Mouse (Mus musculus) stomach, embryonic 15.5 days (tissue): ENCODE data around the gene Rasd1. TPM values are rescaled to one million over a fixed set of nuclear protein-coding genes. Genes with fewer than 3 reads are reported as not detected.
A peak's percentile ranks its signal among the peaks of the same experiment; 100 is the strongest.

ENCODE experiments used
- ATAC-seq: fragments of 200-750 bp; cut with Nextera tagmentation; 2 replicates; pipeline ENCODE4 v1.8.0; 2017; ENCODE audit warnings: low read depth, moderate number of reproducible peaks, moderate TSS enrichment; ENCODE audit not compliant: insufficient read depth, low FRiP score
- H3K27ac ChIP-seq: fragments of 300-500 bp; sonication (generic); 2 replicates; pipeline ENCODE4 v1.5.1; 2015; ENCODE audit warnings: mild to moderate bottlenecking, inconsistent platforms
- H3K27me3 ChIP-seq: fragments of 300-500 bp; sonication (generic); replicated peaks from 2 replicates; pipeline ENCODE4 v1.6.1; 2015; ENCODE audit warnings: inconsistent platforms
- H3K36me3 ChIP-seq: fragments of 300-500 bp; sonication (generic); 2 replicates; pipeline ENCODE4 v1.6.1; 2015; ENCODE audit warnings: inconsistent platforms
- H3K4me1 ChIP-seq: fragments of 300-500 bp; sonication (generic); 2 replicates; pipeline ENCODE4 v1.6.1; 2015; ENCODE audit warnings: inconsistent platforms
- H3K4me2 ChIP-seq: fragments of 300-500 bp; sonication (generic); 2 replicates; pipeline ENCODE4 v1.6.1; 2015; ENCODE audit warnings: mild to moderate bottlenecking, inconsistent platforms
- H3K4me3 ChIP-seq: fragments of 300-500 bp; sonication (generic); replicated peaks from 2 replicates; pipeline ENCODE4 v1.5.1; 2015; ENCODE audit warnings: inconsistent platforms
- H3K9ac ChIP-seq: fragments of 300-500 bp; sonication (generic); 2 replicates; pipeline ENCODE4 v1.6.1; 2015; ENCODE audit warnings: inconsistent platforms
- H3K9me3 ChIP-seq: fragments of 300-500 bp; sonication (generic); 2 replicates; pipeline ENCODE4 v1.6.1; 2016; ENCODE audit warnings: inconsistent platforms
- WGBS: fragments of 180-500 bp; shearing (Covaris S2); methylation state at CpG from one replicate; pipeline ENCODE4 v1.1.7; 2015; 5-methylcytosine and 5-hydroxymethylcytosine counted together
- polyA plus RNA-seq: library from polyadenylated mRNA; unstranded; fragments of >200 nt; fragmentation: Nextera tagmentation; extraction: Ambion mirVana; gene quantifications from 2 replicates; pipeline ENCODE4 v1.2.1, GENCODE M21; 2015

Rasd1 gene
- polyA plus RNA-seq = 2.8 and 3.2 TPM in 2 replicates

DNA sequence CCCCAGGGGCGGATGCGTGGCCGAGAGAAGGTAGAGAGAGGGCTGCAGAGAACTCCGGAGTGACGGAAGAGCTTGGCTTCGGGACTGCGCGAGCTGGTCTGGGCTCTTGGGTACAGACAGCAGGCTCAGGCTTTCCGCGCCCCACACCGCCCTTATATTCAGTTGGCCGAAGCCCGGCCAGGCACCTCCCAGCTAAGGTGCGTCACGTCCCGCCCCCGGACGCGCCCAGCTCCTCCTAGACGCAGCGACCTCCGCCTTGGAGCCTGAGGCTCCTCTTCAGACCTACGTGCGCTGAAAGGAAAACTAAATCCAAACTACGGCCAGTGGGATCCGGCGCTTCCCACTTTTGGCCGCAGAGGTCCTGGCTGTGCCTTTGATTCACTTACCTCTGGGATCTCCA lies at the start of gene Rasd1:
Gene Rasd1 (minus strand): TSS at position 127 of the 400 bp plus-strand sequence.
- H3K4me1 ChIP-seq = peaks cover 19% of the 10 kb centered on the region
- H3K9ac ChIP-seq = peak within 1 kb of the TSS; percentile 49
- H3K4me3 ChIP-seq = peak within 1 kb of the TSS; percentile 51
- no peaks in the 10 kb centered on the region for H3K9me3 ChIP-seq
- peaks cover 13% of the 10 kb centered on the region for H3K27me3 ChIP-seq
- peak within 1 kb of the TSS; percentile 98 for H3K4me2 ChIP-seq
- ATAC-seq = peak; percentile 91
- peak within 1 kb of the TSS; percentile 78; the same call in 1 of the 2 replicates for H3K27ac ChIP-seq
- under 1% methylated on average over 28 of the region's 28 CpGs for WGBS
- peaks cover 14% of the 10 kb centered on the region for H3K36me3 ChIP-seq

DNA sequence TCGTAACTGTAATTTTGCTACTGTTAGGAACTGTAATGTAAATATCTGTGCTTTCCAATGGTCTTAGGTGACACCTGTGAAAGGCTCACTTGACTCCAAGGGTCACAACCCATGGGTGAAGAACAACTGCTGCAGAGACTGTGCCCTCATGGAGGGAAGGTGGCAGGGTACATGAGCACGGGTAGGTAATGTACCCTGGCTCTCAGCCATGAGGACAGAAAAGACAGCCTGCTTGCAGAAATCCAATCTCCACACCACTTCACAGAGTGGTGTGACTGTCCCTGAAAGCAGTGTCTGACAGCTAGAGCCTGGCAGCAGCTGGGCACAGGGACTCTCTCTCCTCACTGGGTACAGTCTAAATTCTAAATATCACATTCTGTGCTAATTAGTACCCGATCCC lies 46.8 kb upstream of the Rasd1 start:
- no peaks in the 10 kb centered on the region for H3K9me3 ChIP-seq
- no peak overlapping the region for H3K9ac ChIP-seq
- 80% methylated on average over 3 of the region's 3 CpGs for WGBS
- H3K27ac ChIP-seq = no peak overlapping the region
- no peak overlapping the region for H3K4me3 ChIP-seq
- H3K4me2 ChIP-seq = no peak overlapping the region
- no peaks in the 10 kb centered on the region for H3K36me3 ChIP-seq
- no peaks in the 10 kb centered on the region for H3K4me1 ChIP-seq
- no peak for ATAC-seq
- H3K27me3 ChIP-seq = no peaks in the 10 kb centered on the region

DNA sequence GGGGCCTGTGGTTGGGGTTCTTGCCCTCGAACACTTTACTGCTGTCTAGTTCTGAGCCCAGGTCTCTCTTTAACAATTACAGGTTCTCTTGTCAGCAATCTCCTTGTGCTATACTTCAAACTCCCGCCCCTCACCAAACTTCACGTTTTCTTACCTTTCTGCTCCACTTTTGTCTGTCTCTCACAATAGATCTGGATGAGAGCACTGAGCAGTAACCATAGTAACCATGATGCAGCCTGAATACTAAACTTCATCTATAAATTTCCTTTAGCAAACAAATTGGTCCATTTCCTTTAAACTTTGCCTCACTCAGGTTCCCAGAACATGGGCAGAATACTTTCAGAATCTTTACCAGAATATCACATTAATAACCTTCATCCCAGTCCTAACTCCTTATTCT lies 44.7 kb upstream of the Rasd1 start:
- Histone ChIP-seq H3K27ac (no peak overlapping the region), H3K9ac (no peak overlapping the region), H3K27me3 (no peaks in the 10 kb centered on the region), H3K4me1 (no peaks in the 10 kb centered on the region), H3K9me3 (no peaks in the 10 kb centered on the region), H3K36me3 (no peaks in the 10 kb centered on the region), H3K4me2 (no peak overlapping the region), H3K4me3 (no peak overlapping the region)
- no peak for ATAC-seq
- 72% methylated on average over 3 of the region's 3 CpGs for WGBS

DNA sequence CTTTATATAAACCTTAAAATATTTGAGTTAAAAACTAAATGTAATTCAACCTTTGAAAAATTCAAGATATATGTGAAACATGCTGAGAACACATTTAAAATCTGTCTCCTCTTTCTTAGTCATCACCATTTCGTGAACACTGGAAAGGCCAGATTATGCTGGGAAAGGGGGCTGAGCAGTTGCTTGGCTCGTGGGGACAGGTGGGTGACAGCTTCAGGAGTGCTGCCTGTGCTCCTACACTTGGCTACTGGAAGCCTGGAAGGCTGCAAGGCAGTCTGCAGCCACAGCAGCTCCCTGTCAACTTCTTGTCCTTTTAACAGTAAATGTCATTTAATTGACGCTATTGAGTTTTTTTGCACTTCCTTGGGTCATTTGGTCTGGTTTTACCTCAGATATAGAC lies 41.1 kb upstream of the Rasd1 start:
- H3K4me2 ChIP-seq = no peak overlapping the region
- 64% methylated on average over 3 of the region's 3 CpGs for WGBS
- H3K9me3 ChIP-seq = no peaks in the 10 kb centered on the region
- H3K4me3 ChIP-seq = no peak overlapping the region
- no peaks in the 10 kb centered on the region for H3K27me3 ChIP-seq
- H3K36me3 ChIP-seq = no peaks in the 10 kb centered on the region
- ATAC-seq = no peak
- H3K9ac ChIP-seq = no peak overlapping the region
- no peak overlapping the region for H3K27ac ChIP-seq
- H3K4me1 ChIP-seq = no peaks in the 10 kb centered on the region

DNA sequence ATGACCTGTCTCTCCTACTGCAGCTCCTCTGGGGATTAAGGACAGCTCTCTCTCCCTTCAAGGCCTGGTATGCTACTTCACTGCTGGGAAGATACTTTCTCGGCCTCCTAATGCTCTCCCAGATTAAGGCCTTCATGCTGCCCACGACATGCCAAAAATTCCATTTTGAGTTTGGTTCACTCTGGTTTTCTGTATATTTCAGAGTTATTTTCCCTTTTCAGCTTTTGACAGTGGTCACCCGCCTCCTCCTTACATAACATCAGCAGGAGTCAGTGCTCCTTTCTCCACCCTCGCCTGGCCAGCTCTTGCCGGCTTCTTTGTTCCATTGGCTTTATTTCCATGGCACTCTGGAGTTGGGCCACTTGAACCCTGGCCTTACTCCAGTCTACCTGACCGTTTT lies 40.0 kb upstream of the Rasd1 start:
- Histone ChIP-seq H3K27me3 (no peaks in the 10 kb centered on the region), H3K27ac (no peak overlapping the region), H3K36me3 (no peaks in the 10 kb centered on the region), H3K4me1 (no peaks in the 10 kb centered on the region), H3K9ac (no peak overlapping the region), H3K4me2 (no peak overlapping the region), H3K9me3 (no peaks in the 10 kb centered on the region), H3K4me3 (no peak overlapping the region)
- 75% methylated on average over 6 of the region's 6 CpGs for WGBS
- ATAC-seq = no peak

DNA sequence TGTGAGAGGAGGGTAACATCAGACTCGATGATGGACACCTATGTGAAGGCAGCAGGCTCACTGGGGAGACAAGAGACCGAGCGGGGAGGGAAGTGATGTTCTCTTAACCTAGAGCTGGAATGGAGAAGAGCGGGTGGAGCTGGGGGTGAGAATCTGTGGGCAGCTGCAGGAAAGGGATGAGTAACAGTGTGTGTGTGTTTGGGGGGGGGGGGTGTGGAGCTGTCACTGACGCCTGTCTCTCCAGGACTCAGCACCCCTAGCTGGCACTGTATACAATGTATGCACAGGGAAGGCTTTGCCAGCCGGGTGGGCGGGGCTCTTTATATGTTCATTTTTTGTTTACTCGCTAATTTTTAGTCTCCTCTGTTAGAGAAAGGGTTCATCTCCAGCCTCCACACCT lies 39.1 kb upstream of the Rasd1 start:
- ATAC-seq = no peak
- H3K4me2 ChIP-seq = no peak overlapping the region
- H3K27me3 ChIP-seq = no peaks in the 10 kb centered on the region
- no peak overlapping the region for H3K9ac ChIP-seq
- H3K27ac ChIP-seq = no peak overlapping the region
- no peaks in the 10 kb centered on the region for H3K36me3 ChIP-seq
- no peak overlapping the region for H3K4me3 ChIP-seq
- 83% methylated on average over 8 of the region's 8 CpGs for WGBS
- no peaks in the 10 kb centered on the region for H3K4me1 ChIP-seq
- no peaks in the 10 kb centered on the region for H3K9me3 ChIP-seq

DNA sequence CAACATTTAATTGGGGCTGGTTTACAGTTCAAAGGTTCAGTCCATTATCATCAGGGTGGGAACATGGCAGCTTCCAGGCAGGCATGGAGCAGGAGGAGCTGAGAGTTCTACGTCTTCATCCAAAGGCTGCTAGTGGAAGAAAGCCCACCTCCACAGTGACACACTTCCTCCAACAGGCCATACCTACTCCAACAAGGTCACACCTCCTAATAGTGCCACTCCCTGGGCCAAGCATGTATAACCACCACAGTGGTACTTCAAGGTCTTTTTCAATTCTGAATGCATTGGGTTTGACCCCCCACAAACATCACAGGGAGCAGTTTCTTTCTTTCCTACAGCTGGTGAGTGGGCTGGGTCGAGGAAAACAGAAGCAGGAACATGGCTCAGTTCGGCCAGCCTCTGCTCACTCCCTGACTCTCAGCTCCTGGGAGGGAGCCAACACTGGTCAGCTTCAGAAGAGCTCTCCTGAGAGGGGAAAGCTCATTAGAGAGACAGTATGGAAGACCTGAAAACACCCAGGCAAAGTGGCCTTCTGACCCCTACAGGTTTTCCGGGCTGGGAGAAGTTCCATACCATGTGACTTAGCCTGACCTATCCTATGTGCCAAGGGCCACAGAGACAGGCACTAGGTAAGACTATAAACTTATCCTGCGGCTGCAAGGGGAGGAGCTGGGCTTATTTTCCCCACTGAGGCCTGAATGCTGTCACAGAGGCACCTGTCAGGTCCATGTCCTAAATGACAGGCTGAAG lies 36.7 kb upstream of the Rasd1 start:
- no peak overlapping the region for H3K27ac ChIP-seq
- no peak overlapping the region for H3K4me3 ChIP-seq
- 74% methylated on average over 5 of the region's 5 CpGs for WGBS
- no peaks in the 10 kb centered on the region for H3K36me3 ChIP-seq
- H3K4me1 ChIP-seq = no peaks in the 10 kb centered on the region
- H3K4me2 ChIP-seq = no peak overlapping the region
- H3K9ac ChIP-seq = no peak overlapping the region
- no peaks in the 10 kb centered on the region for H3K9me3 ChIP-seq
- no peaks in the 10 kb centered on the region for H3K27me3 ChIP-seq
- no peak for ATAC-seq

DNA sequence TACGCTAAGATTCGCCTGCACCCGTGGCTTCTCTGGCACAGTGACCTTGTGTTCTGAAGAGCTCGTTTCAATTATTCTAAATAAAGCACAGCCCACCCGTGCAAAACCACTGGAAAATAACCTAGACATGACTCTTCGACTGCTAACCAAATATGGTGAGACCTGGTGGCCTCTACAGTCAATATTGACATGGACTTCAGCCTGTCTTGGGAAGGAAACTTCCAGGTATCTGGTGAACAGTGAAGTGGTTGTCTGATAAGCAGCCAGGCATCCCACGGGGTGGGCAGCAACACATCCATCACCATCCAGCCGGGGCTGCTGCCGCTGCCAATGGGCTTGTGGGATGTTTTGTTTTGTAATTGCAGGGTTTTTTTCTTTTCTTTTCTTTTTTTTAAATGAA lies 29.6 kb upstream of the Rasd1 start:
- 32% methylated on average over 9 of the region's 9 CpGs for WGBS

DNA sequence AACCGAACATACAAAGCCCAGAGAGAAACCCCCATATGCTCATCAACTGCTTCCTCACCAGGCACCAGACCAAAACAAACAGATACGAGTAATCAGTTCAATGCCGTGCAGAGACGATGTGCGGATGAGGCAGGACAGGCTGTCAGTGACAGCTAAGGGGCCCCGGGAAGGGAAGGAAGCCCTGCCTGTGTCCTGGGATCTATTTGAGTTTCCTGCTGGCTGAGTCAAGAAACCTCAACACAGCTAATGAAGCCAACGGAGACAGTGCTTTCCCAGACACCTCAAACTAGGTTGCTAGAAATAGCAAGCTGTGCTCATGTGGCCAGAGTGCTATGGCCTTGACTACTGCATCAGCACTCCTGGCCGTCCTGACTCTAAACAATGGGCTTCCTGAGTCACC lies 26.6 kb upstream of the Rasd1 start:
- H3K4me3 ChIP-seq = no peak overlapping the region
- H3K36me3 ChIP-seq = no peaks in the 10 kb centered on the region
- no peaks in the 10 kb centered on the region for H3K9me3 ChIP-seq
- no peaks in the 10 kb centered on the region for H3K27me3 ChIP-seq
- 57% methylated on average over 8 of the region's 8 CpGs for whole genome bisulfite sequencing
- no peaks in the 10 kb centered on the region for H3K4me1 ChIP-seq
- no peak overlapping the region for H3K27ac ChIP-seq
- no peak overlapping the region for H3K9ac ChIP-seq
- ATAC-seq = no peak
- no peak overlapping the region for H3K4me2 ChIP-seq

More for the DNA sequence above, 29.6 kb upstream of the Rasd1 start:
- Histone ChIP-seq H3K4me3 (no peak overlapping the region), H3K9ac (no peak overlapping the region), H3K4me1 (no peaks in the 10 kb centered on the region), H3K27me3 (no peaks in the 10 kb centered on the region), H3K27ac (no peak overlapping the region), H3K36me3 (no peaks in the 10 kb centered on the region), H3K4me2 (no peak overlapping the region), H3K9me3 (no peaks in the 10 kb centered on the region)
- no peak for ATAC-seq

DNA sequence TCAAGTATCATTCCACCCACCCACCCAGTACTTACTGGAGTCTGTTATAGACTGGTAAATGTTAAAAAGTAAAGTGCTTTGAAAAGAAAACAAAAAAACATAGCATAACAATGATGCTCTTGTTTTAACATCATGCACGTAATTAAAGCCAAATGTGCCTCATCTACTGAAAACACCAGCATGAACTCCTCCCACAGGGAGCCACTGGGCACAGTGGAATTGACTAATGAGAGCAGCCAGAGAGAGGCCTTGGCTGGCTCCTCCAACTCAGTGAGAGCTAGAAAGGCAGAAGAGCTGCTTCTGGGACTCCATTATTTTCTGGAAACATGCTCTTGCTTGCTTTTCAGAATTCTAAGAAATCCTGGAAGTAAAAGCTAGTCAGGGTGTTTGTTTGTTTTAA lies 24.7 kb upstream of the Rasd1 start:
- 82% methylated on average over 1 of the region's 1 CpGs for WGBS
- no peak overlapping the region for H3K4me3 ChIP-seq
- no peak overlapping the region for H3K9ac ChIP-seq
- no peaks in the 10 kb centered on the region for H3K27me3 ChIP-seq
- H3K36me3 ChIP-seq = no peaks in the 10 kb centered on the region
- no peaks in the 10 kb centered on the region for H3K4me1 ChIP-seq
- no peaks in the 10 kb centered on the region for H3K9me3 ChIP-seq
- no peak overlapping the region for H3K27ac ChIP-seq
- H3K4me2 ChIP-seq = no peak overlapping the region
- ATAC-seq = no peak

DNA sequence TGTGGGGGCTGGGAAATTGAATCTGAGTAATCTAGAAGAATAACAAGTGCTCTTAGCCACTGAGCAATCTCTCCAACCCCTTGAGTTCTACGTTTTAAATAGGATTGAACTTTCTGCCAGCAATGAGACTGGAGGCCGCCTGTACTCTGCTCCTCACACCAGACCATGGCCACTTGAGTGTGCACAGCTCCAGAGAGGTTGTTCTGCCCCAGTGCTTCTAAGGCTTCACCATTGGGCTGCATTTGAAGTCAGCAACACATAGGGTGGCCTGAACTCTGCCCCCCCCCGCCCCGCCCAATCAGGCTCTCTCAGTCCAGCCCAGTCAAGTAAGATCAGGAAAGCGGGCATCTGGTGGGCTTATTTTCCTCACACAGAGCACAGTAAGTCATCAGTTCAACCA lies 13.1 kb upstream of the Rasd1 start:
- Histone ChIP-seq H3K4me2 (no peak overlapping the region), H3K4me3 (no peak overlapping the region), H3K9me3 (no peaks in the 10 kb centered on the region), H3K4me1 (no peaks in the 10 kb centered on the region), H3K27ac (no peak overlapping the region), H3K9ac (no peak overlapping the region), H3K36me3 (no peaks in the 10 kb centered on the region), H3K27me3 (no peaks in the 10 kb centered on the region)
- 83% methylated on average over 5 of the region's 5 CpGs for WGBS
- no peak for ATAC-seq

DNA sequence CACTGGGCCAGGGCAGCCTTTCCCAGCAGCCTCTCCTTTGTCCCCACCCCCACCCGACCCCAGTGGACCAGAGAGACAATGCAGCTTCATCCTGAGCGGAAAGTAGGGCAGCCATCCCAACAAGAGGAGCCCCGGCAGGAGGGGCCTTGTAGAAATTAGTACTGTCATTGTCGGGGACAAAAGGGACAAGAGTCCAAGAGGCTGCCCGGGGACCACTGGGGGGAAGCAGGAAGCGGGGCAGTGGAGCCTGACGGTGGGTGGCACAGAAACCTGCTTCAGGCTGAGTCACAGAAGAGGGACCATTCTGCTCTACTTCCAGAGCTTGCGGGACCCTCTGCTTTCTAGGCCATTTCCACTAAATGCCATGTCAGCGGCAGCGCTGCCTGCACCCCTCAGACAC lies 10.5 kb upstream of the Rasd1 start:
- Histone ChIP-seq H3K36me3 (no peaks in the 10 kb centered on the region), H3K27ac (no peak overlapping the region), H3K9ac (no peak overlapping the region), H3K4me1 (no peaks in the 10 kb centered on the region), H3K9me3 (no peaks in the 10 kb centered on the region), H3K4me3 (no peak overlapping the region), H3K4me2 (no peak overlapping the region), H3K27me3 (no peaks in the 10 kb centered on the region)
- WGBS = 65% methylated on average over 10 of the region's 10 CpGs
- ATAC-seq = no peak

DNA sequence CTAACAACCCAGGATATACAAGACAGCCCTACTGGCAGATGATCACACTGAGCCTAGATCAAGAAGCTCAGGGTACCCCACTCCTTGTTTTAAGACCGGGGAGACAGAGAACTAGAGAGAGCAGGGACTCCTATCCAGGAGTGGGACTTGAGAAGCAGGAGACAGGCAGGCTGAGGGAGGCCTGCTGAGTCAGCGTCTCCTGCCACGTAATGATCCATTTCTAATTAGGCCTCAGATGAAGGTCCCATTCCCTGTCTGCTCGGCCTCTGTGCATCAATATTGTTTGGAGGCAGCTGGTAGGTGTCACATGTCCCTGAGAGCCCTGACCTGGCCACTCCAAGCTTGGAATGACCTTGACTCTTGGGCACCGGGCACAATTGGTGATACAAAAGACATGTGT lies 8.6 kb upstream of the Rasd1 start:
- 86% methylated on average over 5 of the region's 5 CpGs for WGBS
- Histone ChIP-seq H3K4me3 (no peak overlapping the region), H3K36me3 (no peaks in the 10 kb centered on the region), H3K9ac (no peak overlapping the region), H3K4me2 (no peak overlapping the region), H3K27me3 (no peaks in the 10 kb centered on the region), H3K4me1 (no peaks in the 10 kb centered on the region), H3K27ac (no peak overlapping the region), H3K9me3 (no peaks in the 10 kb centered on the region)
- ATAC-seq = no peak
